In the genomic region with DNA sequence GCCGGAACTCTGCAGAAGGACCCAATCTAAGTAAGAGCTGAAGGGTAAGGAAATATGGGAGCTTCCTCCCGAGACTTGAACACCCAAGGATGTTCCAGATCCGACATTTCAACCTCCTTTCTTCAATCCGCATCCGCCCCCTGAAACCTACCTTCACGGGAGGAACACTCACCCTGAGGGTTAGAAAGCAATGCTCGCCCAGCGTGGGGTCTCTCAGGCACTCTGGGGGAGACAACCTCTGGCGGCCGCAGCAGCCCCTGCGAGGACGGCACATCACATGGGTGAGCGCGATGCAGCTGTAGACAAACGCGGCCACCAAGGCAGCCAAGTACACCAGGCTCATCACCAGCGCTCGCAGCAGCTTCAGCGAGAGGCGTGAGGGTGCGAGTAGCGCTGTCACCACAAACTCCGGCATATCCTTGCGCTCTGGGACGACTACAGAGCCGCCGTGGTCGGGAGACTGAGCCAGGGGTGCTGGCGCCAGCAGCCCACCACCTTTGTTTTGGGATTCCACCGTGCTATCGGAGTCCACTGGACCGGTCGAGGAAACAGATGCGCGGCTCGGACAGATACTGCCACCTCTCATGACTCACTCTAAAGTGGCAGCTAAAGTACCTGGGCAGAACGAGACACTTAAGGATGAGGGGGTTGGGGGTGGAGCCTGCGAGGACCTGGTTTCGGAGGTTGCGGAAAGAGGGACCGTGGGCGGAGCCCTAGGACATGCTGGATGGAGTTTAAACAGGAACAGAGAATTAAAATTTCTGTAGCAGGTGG, we compare ENCODE assay signal across 7 mouse cellular contexts. TPM values are rescaled to one million over a fixed set of nuclear protein-coding genes. Genes with fewer than 3 reads are reported as not detected.
DNase-seq lines count a peak whose midpoint lies in the region; ATAC-seq and TF ChIP-seq lines count a peak whose summit lies in the region.

A gene (minus strand): TSS at position 687 of the 774 bp plus-strand sequence.

- in situ Hi-C loops in ES-E14 (cut with MboI; ENCODE audit: low sequenced_read_pairs in 2 of 2, unreplicated experiment in 2 of 2): no loop called here

- peak; percentile 14 for ATAC-seq in CD4-positive, CD25-positive, alpha-beta regulatory T cell, adult 4 months
- peak; percentile 22 to 44; a peak in 3 of 4 replicates for ATAC-seq in hematopoietic stem cell, adult 5-6 weeks (replicated peaks in 1 of 2; ENCODE audit: insufficient read depth in 1 of 2, low FRiP score in 2 of 2, low TSS enrichment in 1 of 2, low read depth in 1 of 2, poor library complexity in 2 of 2, severe bottlenecking in 2 of 2)
- ATAC-seq in lung, embryonic 14.5 days (ENCODE audit: insufficient read depth): peak; percentile 55
- peak; percentile 74 for ATAC-seq in neural tube, embryonic 15.5 days (ENCODE audit: low FRiP score)
- no peak for ATAC-seq in activated CD4-positive, CD25-positive, alpha-beta regulatory T cell, adult 4 months

- peaks cover 3 to 10% of the 10 kb centered on the region in 2 experiments; a peak in 3 of 4 replicates for H3K4me1 ChIP-seq in ES-E14 (ENCODE audit: control insufficient read depth in 2 of 2, insufficient read depth in 2 of 2, low read length in 2 of 2, poor library complexity in 1 of 2)
- H3K4me1 ChIP-seq in lung, embryonic 14.5 days (ENCODE audit: insufficient read depth): 0 out of 2 replicates have a peak, but pooled peaks cover 9% of the 10 kb centered on the region
- peaks cover 15% of the 10 kb centered on the region for H3K4me1 ChIP-seq in neural tube, embryonic 15.5 days

- peak within 1 kb of the TSS; percentile 56 for H3K4me3 ChIP-seq in ES-E14 (ENCODE audit: insufficient read depth in 1 of 2, low read depth in 1 of 2, low read length in 2 of 2, poor library complexity in 1 of 2, severe bottlenecking in 1 of 2)
- peak within 1 kb of the TSS; percentile 33 for H3K4me3 ChIP-seq in lung, embryonic 14.5 days (ENCODE audit: low read depth, low read length)
- peak within 1 kb of the TSS; percentile 37 for H3K4me3 ChIP-seq in neural tube, embryonic 15.5 days (replicated peaks)

- WGBS in lung, embryonic 14.5 days: 6% methylated on average over 42 of the region's 42 CpGs
- 7% methylated on average over 42 of the region's 42 CpGs for WGBS in neural tube, embryonic 15.5 days

- no peaks in the 10 kb centered on the region for H3K9me3 ChIP-seq in ES-E14 (ENCODE audit: control insufficient read depth, insufficient read depth, low read depth, low read length)
- no peaks in the 10 kb centered on the region for H3K9me3 ChIP-seq in lung, embryonic 14.5 days (ENCODE audit: low read depth, low read length)
- H3K9me3 ChIP-seq in neural tube, embryonic 15.5 days (replicated peaks): no peaks in the 10 kb centered on the region

- TF ChIP-seq CTCF in lung, embryonic 14.5 days (IDR thresholded peaks at IDR 0.05; ENCODE audit: low read depth): no peak

- H3K36me3 ChIP-seq in ES-E14 (ENCODE audit: control insufficient read depth, insufficient read depth, low read length, poor library complexity, severe bottlenecking): no peaks in the 10 kb centered on the region
- H3K36me3 ChIP-seq in lung, embryonic 14.5 days (ENCODE audit: insufficient read depth): no peaks in the 10 kb centered on the region
- H3K36me3 ChIP-seq in neural tube, embryonic 15.5 days: 0 out of 2 replicates have a peak, but pooled peaks cover 3% of the 10 kb centered on the region

- peak within 1 kb of the TSS; percentile 73 for H3K4me2 ChIP-seq in lung, embryonic 14.5 days
- peak within 1 kb of the TSS; percentile 69 for H3K4me2 ChIP-seq in neural tube, embryonic 15.5 days

- no peak within 1 kb of the TSS for H3K27ac ChIP-seq in ES-E14 (ENCODE audit: insufficient read depth, low read depth, low read length, poor library complexity, severe bottlenecking)
- H3K27ac ChIP-seq in lung, embryonic 14.5 days (ENCODE audit: low read depth): no peak within 1 kb of the TSS
- H3K27ac ChIP-seq in neural tube, embryonic 15.5 days (replicated peaks): no peak within 1 kb of the TSS

- DNase-seq in ES-E14 (ENCODE audit: low read depth, low spot score): peak; percentile 48
- DNase-seq in lung, embryonic 14.5 days: peak; percentile 55
- no peak for DNase-seq in adrenal gland, postnatal 25 days

- H3K9ac ChIP-seq in ES-E14 (ENCODE audit: insufficient read depth, low read depth, low read length, poor library complexity, severe bottlenecking): peak within 1 kb of the TSS; percentile 32; the same call in 1 of the 2 replicates
- peak within 1 kb of the TSS; percentile 26 for H3K9ac ChIP-seq in lung, embryonic 14.5 days
- peak within 1 kb of the TSS; percentile 26 for H3K9ac ChIP-seq in neural tube, embryonic 15.5 days (replicated peaks)

- peaks cover 14% of the 10 kb centered on the region for H3K27me3 ChIP-seq in lung, embryonic 14.5 days (ENCODE audit: insufficient read depth, low read length)
- peaks cover 13% of the 10 kb centered on the region; the same call in 1 of the 2 replicates for H3K27me3 ChIP-seq in neural tube, embryonic 15.5 days (replicated peaks)

TF ChIP-seq in ES-E14, 5 proteins besides CTCF, POLR2A, EP300 and RAD21:
- TF ChIP-seq ZNF384 (IDR thresholded peaks at IDR 0.05; ENCODE audit: low read depth, low read length) (no peak), CHD2 (IDR thresholded peaks at IDR 0.05; ENCODE audit: low read depth, low read length) (no peak), HCFC1 (IDR thresholded peaks at IDR 0.05; ENCODE audit: borderline replicate concordance, insufficient read depth, low read length) (no peak), MAFK (IDR thresholded peaks at IDR 0.05; ENCODE audit: insufficient read depth, low read depth, low read length) (no peak), ZC3H11A (IDR thresholded peaks at IDR 0.05; ENCODE audit: borderline replicate concordance, low read depth, low read length) (no peak)

RNA-seq across cellular contexts. Expression of the gene that starts here (rescaled TPM):
- polyA plus RNA-seq in CD4-positive, CD25-positive, alpha-beta regulatory T cell, adult 4 months (2017; shearing (Covaris generic)): under 1 TPM in 1 of 2 experiments, not detected in 1; 0.22 TPM
- 0.71 and 1.6 TPM in 2 replicates for total RNA-seq in ES-E14 (2012; rRNA removed)
- total RNA-seq in hematopoietic stem cell, adult 5-6 weeks (2017): not detected in 2 replicates
- polyA plus RNA-seq in lung, embryonic 14.5 days (2014; fragmentation: Nextera tagmentation; extraction: Ambion mirVana): 0.14 and 0.22 TPM in 2 replicates
- 0.24 and 0.60 TPM in 2 replicates for polyA plus RNA-seq in neural tube, embryonic 15.5 days (2015; fragmentation: Nextera tagmentation; extraction: Ambion mirVana)
- not detected for polyA plus RNA-seq in activated CD4-positive, CD25-positive, alpha-beta regulatory T cell, adult 4 months (2017; shearing (Covaris generic))
- total RNA-seq in adrenal gland, postnatal 25 days (2021): not detected in 2 replicates

Comparison
In these comparisons a context has a peak if more than half of its experiments do, and no peak if none do; other contexts are left out.
1. Peak in ATAC-seq in CD4-positive, CD25-positive, alpha-beta regulatory T cell, adult 4 months; RNA of the gene not detected or under 1 TPM.
2. Peak in ATAC-seq in hematopoietic stem cell, adult 5-6 weeks; RNA of the gene not detected or under 1 TPM.
3. Peak in DNase-seq, ATAC-seq, H3K4me3 ChIP-seq, H3K9ac ChIP-seq and H3K4me2 ChIP-seq in lung, embryonic 14.5 days; RNA of the gene not detected or under 1 TPM.
4. Peak in ATAC-seq, H3K4me3 ChIP-seq, H3K9ac ChIP-seq and H3K4me2 ChIP-seq in neural tube, embryonic 15.5 days; RNA of the gene not detected or under 1 TPM.